Mouse (Mus musculus): ENCODE data around the gene Nqo1. TPM values are rescaled to one million over a fixed set of nuclear protein-coding genes. Genes with fewer than 3 reads are reported as not detected.

The Nqo1 gene
- 6.3 and 7.7 TPM in 2 replicates for polyA plus RNA-seq (2016; fragmentation: Nextera tagmentation; extraction: Ambion mirVana)

- H3K9me3 ChIP-seq: no peaks in the 10 kb centered on the region
- 20% methylated on average over 22 of the region's 22 CpGs for WGBS
These were observed at the start of gene Nqo1 for GRCm38 (mm10) chr8:107403038-107403781. TSS of gene Nqo1 (minus strand) at chr8:107403206.

GRCm38 (mm10) chr8:107451414-107452066, 48.5 kb upstream of the Nqo1 start:
- Histone ChIP-seq H3K4me3 (no peak overlapping the region), H3K36me3 (replicated peaks) (peaks cover 38% of the 10 kb centered on the region), H3K4me1 (peaks cover 20% of the 10 kb centered on the region), H3K27ac (no peak overlapping the region), H3K27me3 (ENCODE audit: poor library complexity, severe bottlenecking) (no peaks in the 10 kb centered on the region), H3K9me3 (no peaks in the 10 kb centered on the region)
- no peak for DNase-seq (ENCODE audit: extremely low spot score, low spot score)
- WGBS: 92% methylated on average over 13 of the region's 13 CpGs

More at GRCm38 (mm10) chr8:107403038-107403781, at the start of gene Nqo1:
- no peaks in the 10 kb centered on the region for H3K27me3 ChIP-seq (ENCODE audit: poor library complexity, severe bottlenecking)
- H3K36me3 ChIP-seq (replicated peaks): peaks cover 13% of the 10 kb centered on the region; the same call in 1 of the 2 replicates
- peak; percentile 79 for DNase-seq (ENCODE audit: extremely low spot score, low spot score)
- peaks cover 42% of the 10 kb centered on the region for H3K4me1 ChIP-seq
- H3K27ac ChIP-seq: peak within 1 kb of the TSS; percentile 78
- peak within 1 kb of the TSS; percentile 49 for H3K4me3 ChIP-seq

- Histone ChIP-seq H3K4me3 (no peak overlapping the region), H3K9me3 (no peaks in the 10 kb centered on the region), H3K36me3 (replicated peaks) (peaks cover 30% of the 10 kb centered on the region), H3K27me3 (ENCODE audit: poor library complexity, severe bottlenecking) (no peaks in the 10 kb centered on the region), H3K4me1 (peaks cover 20% of the 10 kb centered on the region), H3K27ac (no peak overlapping the region)
- DNase-seq (ENCODE audit: extremely low spot score, low spot score): no peak
- 80% methylated on average over 6 of the region's 6 CpGs for WGBS
These were observed 46.6 kb upstream of the Nqo1 start for GRCm38 (mm10) chr8:107449655-107450054.

- WGBS: 33% methylated on average over 8 of the region's 8 CpGs
- no peak for DNase-seq (ENCODE audit: extremely low spot score, low spot score)
- Histone ChIP-seq H3K36me3 (replicated peaks) (peaks cover 27% of the 10 kb centered on the region), H3K4me1 (peaks cover 20% of the 10 kb centered on the region), H3K4me3 (no peak overlapping the region), H3K27me3 (ENCODE audit: poor library complexity, severe bottlenecking) (no peaks in the 10 kb centered on the region), H3K9me3 (no peaks in the 10 kb centered on the region), H3K27ac (peak overlapping the region; percentile 54)
These were observed 46.1 kb upstream of the Nqo1 start for GRCm38 (mm10) chr8:107449130-107449529.

GRCm38 (mm10) chr8:107448382-107448889, 45.4 kb upstream of the Nqo1 start:
- Histone ChIP-seq H3K27ac (peak overlapping the region; percentile 54), H3K36me3 (replicated peaks) (peaks cover 21% of the 10 kb centered on the region), H3K4me1 (peaks cover 20% of the 10 kb centered on the region), H3K9me3 (no peaks in the 10 kb centered on the region), H3K27me3 (ENCODE audit: poor library complexity, severe bottlenecking) (no peaks in the 10 kb centered on the region), H3K4me3 (no peak overlapping the region)
- no peak for DNase-seq (ENCODE audit: extremely low spot score, low spot score)
- WGBS: 72% methylated on average over 4 of the region's 4 CpGs

- no peak for DNase-seq (ENCODE audit: extremely low spot score, low spot score)
- Histone ChIP-seq H3K36me3 (replicated peaks) (peaks cover 17% of the 10 kb centered on the region), H3K4me3 (no peak overlapping the region), H3K27me3 (ENCODE audit: poor library complexity, severe bottlenecking) (no peaks in the 10 kb centered on the region), H3K27ac (no peak overlapping the region), H3K9me3 (no peaks in the 10 kb centered on the region), H3K4me1 (peaks cover 20% of the 10 kb centered on the region)
These were observed 44.7 kb upstream of the Nqo1 start for GRCm38 (mm10) chr8:107447713-107448112.

- Histone ChIP-seq H3K4me1 (peaks cover 20% of the 10 kb centered on the region), H3K9me3 (no peaks in the 10 kb centered on the region), H3K36me3 (replicated peaks) (peaks cover 19% of the 10 kb centered on the region), H3K27ac (no peak overlapping the region), H3K4me3 (no peak overlapping the region), H3K27me3 (ENCODE audit: poor library complexity, severe bottlenecking) (no peaks in the 10 kb centered on the region)
- DNase-seq (ENCODE audit: extremely low spot score, low spot score): no peak
- 96% methylated on average over 3 of the region's 3 CpGs for WGBS
These were observed 41.6 kb upstream of the Nqo1 start for GRCm38 (mm10) chr8:107444626-107445025.

- peaks cover 18% of the 10 kb centered on the region for H3K4me1 ChIP-seq
- H3K36me3 ChIP-seq (replicated peaks): peaks cover 12% of the 10 kb centered on the region
- 91% methylated on average over 3 of the region's 3 CpGs for WGBS
- no peak overlapping the region for H3K4me3 ChIP-seq
- no peaks in the 10 kb centered on the region for H3K27me3 ChIP-seq (ENCODE audit: poor library complexity, severe bottlenecking)
- H3K27ac ChIP-seq: no peak overlapping the region
- DNase-seq (ENCODE audit: extremely low spot score, low spot score): no peak
- H3K9me3 ChIP-seq: no peaks in the 10 kb centered on the region
These were observed 37.0 kb upstream of the Nqo1 start for GRCm38 (mm10) chr8:107439880-107440625.

GRCm38 (mm10) chr8:107437711-107438110, 34.7 kb upstream of the Nqo1 start:
- 78% methylated on average over 2 of the region's 2 CpGs for WGBS
- Histone ChIP-seq H3K27me3 (ENCODE audit: poor library complexity, severe bottlenecking) (no peaks in the 10 kb centered on the region), H3K27ac (no peak overlapping the region), H3K36me3 (replicated peaks) (peaks cover 8% of the 10 kb centered on the region), H3K9me3 (no peaks in the 10 kb centered on the region), H3K4me1 (peaks cover 18% of the 10 kb centered on the region), H3K4me3 (peak overlapping the region; percentile 90; the same call in 1 of the 2 replicates)
- DNase-seq (ENCODE audit: extremely low spot score, low spot score): no peak

GRCm38 (mm10) chr8:107436841-107437421, 33.9 kb upstream of the Nqo1 start:
- 13% methylated on average over 16 of the region's 16 CpGs for WGBS
- Histone ChIP-seq H3K27ac (peak overlapping the region; percentile 93), H3K27me3 (ENCODE audit: poor library complexity, severe bottlenecking) (no peaks in the 10 kb centered on the region)

GRCm38 (mm10) chr8:107435962-107436831, 33.2 kb upstream of the Nqo1 start, which contains the start of gene Wwp2:
TSS of gene Wwp2 (plus strand) at chr8:107436365.
- under 1% methylated on average over 60 of the region's 81 CpGs for WGBS
- DNase-seq (ENCODE audit: extremely low spot score, low spot score): peak; percentile 83
- H3K9me3 ChIP-seq: no peaks in the 10 kb centered on the region

More at GRCm38 (mm10) chr8:107436841-107437421, 33.9 kb upstream of the Nqo1 start:
- DNase-seq (ENCODE audit: extremely low spot score, low spot score): no peak
- H3K4me3 ChIP-seq: peak overlapping the region; percentile 90
- peaks cover 4% of the 10 kb centered on the region; the same call in 1 of the 2 replicates for H3K36me3 ChIP-seq (replicated peaks)
- H3K4me1 ChIP-seq: peaks cover 18% of the 10 kb centered on the region
- no peaks in the 10 kb centered on the region for H3K9me3 ChIP-seq

More at GRCm38 (mm10) chr8:107435962-107436831, 33.2 kb upstream of the Nqo1 start, which contains the start of gene Wwp2:
- H3K4me3 ChIP-seq: peak within 1 kb of the TSS; percentile 90
- H3K4me1 ChIP-seq: peaks cover 18% of the 10 kb centered on the region
- peaks cover 2% of the 10 kb centered on the region; the same call in 1 of the 2 replicates for H3K36me3 ChIP-seq (replicated peaks)
- no peaks in the 10 kb centered on the region for H3K27me3 ChIP-seq (ENCODE audit: poor library complexity, severe bottlenecking)
- peak within 1 kb of the TSS; percentile 93 for H3K27ac ChIP-seq
